Mouse (Mus musculus) ovary, postnatal 14 days (tissue): ENCODE data around the gene Moxd1.

ENCODE experiments used
- DNase-seq: peaks from one replicate; pipeline ENCODE4 v3.0.0; 2022; ENCODE audit warnings: low spot score

The Moxd1 gene

DNA sequence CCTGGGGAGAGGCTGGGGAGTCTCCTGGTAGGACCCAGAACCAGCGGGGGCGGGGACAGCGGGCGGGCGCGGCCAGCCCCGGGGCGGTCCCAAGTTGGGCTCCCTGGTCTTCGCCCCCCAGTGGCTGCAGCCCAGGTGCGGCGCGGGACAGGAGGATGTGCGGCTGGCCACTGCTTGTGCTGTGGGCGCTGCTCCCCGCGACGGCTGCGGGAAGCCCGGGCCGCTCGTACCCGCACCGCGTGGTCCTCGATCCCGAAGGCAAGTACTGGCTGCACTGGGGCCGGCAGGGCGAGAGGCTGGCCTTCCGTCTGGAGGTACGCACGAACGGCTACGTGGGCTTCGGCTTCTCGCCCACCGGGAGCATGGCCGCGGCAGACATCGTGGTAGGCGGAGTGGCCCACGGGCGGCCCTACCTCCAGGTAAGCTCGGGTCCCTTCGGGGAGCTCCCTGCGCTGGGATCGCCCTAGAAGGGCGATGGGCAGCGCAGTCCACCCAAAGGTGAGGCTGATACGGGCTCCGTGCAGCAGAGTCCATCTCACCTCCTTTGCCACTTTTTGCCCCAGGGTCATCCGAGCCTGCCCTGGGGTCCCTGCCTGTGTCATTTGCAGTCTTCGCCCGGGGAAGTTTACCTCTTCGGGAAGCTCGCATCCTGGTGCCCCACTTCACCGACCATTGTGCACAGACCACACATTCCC is at the start of gene Moxd1:
Gene Moxd1, plus strand, starts transcription at position 69 of the 695 bp plus-strand sequence.
- DNase-seq, result peak; percentile 27

DNA sequence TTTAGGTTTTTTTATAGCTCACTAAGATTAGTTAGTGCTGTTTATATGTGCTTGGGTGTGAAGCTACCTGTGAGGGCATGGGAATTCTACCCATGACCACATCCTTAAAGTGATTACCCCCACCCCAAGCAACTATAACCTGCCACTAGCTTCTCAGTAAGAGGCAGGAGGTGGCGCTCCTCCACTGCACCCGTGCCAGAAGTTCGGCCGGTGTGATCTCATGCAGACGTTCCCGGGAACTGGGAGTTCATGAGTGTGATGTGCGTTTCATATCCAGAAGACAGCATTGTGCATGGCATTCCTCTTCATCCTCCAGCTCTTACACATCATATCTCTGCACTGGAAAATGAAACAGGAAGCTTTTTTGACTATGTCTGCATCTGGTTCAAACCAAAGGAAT is 32.9 kb upstream of the Moxd1 start:
- DNase-seq, result no peak

DNA sequence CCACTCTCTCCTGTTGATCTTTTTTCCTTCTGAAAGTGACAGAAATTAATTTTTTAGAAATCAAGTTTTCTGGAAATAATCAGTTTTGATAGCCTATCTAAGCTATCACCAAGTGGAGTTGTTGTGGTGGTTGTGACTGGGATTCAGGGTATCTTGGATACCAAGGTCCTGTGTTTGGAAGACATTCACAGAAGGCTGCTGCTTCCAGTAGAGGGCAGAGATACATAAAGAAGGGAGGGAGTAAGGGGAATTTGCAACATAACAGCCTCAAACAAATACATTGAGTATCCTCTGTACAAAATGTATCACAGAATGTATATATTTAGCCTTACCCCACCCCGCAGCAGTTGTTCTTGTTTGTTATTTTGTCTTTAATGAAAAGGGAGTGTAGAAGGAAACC is 31.3 kb upstream of the Moxd1 start:
- no peak for DNase-seq

DNA sequence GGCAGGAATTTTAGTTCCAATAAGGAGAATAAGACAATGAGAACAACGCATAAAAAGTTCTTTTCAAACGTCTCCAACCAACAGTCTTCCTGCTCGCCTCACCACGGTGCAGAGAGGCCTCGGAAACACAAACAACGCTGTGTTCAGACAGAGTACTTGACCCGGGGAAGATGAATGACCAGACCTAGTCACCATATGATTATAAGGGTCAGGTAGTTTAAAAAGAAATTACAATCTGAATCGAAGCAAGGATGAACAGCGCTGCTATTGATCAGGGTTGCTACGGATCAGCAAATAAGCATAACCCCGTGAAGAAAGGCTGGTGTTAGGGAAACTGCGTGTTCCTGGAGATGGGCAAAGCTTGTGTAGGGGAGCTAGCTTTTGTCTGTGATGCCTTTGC is 24.0 kb upstream of the Moxd1 start:
- DNase-seq, result no peak

DNA sequence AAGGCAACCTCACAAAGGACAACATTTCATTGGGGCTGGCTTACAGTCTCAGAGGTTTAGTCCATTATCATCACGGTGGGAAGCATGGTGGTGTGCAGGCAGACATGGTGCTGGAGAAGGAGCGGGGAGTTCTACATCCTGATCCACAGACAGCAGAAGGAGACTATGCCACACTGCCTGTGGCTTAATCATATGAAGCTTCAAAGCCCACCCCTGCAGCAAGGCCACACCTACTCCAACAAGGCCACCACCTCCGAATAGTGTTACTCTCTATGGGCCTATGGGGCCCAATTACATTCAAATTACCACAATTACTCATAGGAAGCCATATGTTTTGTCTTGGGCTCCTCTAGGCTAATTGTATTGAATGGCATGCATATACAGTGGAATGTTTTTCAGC is 23.2 kb upstream of the Moxd1 start:
- DNase-seq, result no peak

DNA sequence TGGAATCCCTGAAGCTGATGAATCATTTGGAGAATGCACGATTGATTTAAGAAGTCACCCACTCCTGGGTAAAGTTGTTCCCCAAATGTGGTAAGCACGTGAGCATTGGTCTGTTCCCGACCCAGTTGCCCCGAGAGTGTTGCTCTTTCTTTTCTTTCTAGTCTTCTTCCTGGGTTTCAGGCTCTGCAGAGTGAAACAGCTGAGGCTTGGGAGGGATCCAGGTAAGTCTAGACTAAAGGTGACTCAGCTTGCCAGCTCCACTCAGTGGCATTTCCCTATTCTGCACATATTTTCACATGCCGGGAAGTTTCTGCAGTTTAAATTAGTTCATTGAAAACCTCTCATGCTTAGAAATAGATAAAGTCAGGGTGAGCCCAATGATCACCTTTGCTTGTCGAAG is 13.2 kb upstream of the Moxd1 start:
- no peak for DNase-seq

DNA sequence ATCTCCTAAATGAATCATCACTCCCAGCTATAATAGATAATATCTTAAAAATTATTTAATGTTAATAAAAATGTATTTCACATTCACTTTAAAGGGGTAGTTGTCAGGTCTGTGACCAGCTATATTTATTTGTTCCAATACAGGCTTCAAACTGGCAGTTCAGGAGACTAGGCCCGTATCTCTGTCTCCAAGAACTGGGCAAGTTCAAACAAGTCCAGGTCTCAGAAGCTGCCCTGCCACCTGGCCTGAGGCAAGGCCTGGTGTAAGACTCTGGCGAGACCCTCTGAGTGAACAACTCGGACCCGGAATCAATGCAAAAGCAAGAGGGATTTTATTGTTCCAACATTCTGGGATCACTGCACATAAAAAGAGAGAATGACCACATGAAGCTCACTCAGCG is 10.0 kb upstream of the Moxd1 start:
- no peak for DNase-seq

DNA sequence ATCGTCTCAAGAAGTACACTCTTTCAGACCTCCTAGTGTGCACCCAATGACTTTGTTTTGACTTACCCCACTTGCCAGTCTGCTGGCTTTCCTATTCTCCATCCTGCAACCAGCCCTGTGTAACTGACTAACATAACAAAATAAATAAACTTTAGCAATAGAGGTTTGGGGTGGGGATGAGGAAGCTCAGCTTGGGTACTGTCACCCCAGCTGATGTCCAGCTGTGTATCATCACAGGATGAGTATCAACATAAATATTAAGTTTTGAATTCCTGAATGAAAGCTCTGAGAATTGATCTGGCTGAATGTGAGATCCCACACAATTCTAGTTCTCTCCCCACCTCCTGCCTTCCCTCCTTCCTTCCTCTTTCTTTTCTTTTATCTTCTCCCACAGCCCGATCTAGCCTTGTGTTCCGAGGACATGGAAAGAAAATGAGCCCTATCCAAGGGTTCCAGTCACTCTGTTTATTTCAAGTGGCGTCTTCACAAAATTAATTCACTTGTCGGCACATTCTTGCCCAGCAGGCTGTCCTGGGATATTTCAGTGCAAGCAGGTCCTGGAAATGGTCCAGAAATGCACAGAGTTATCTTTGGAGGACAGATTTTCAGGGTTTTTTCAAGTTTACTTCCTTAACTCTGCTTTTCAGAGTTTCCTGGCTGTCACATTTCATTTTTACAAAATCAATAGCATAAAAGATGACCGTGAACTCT is 5.6 kb upstream of the Moxd1 start:
- no peak for DNase-seq

DNA sequence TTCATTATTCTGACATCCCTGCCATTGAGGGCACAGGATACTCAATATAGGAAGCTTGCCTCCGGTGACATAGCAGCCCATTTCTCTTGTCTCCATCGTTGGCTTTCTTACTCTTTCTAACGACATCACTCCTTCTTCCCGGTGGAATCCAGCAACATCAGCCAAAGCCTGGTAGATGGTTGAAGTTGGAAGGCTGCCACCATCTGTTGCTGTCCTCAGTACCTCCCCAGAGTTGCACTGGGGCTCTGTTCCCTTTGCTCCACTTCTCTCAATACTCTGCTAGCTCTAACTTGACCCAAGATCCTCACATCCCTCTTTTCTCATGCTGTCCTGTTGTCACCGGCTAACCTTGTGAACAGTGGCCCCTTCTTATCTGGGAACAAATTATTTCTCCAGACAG is 2.4 kb upstream of the Moxd1 start:
- no peak for DNase-seq

DNA sequence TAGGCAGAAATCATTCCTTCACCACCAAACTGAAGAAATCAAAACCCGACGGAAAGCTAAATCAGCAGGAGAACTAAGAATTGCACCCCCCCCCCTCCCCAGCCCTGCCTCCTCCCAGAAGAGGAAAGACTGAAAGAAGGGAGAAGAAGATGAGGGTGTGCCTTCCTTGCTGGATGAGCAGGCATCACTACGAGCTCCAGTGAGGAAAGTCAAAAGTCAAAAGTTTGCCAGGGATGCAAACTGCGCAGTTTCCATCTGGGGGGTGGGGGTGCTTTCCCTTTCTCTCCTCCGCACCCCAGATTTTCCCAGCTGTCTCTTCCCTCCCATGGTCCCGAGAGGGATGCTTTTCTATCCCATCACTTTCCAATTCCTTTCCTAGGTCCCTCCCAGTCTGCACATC is 406 bp upstream of the Moxd1 start:
- DNase-seq, result no peak

DNA sequence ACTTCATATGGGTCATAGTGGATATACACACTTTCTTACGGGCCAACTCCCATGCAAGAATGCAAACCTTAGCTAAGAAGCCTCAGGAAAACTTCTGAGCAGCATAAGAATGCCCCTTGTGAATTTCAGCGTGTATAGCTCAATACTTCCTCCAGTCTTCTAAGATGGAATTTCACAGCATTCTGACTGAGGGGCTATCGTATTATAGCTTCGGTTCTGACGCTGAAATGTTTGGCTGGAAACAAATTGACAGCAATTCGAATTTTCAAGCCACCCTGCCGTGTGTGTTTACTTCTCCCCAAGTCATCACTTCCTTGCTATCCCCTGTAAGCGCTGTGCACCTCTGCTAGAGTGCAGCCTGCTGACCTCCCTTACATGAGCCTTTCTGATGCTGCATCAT is 1.3 kb downstream of the Moxd1 start:
- no peak for DNase-seq

DNA sequence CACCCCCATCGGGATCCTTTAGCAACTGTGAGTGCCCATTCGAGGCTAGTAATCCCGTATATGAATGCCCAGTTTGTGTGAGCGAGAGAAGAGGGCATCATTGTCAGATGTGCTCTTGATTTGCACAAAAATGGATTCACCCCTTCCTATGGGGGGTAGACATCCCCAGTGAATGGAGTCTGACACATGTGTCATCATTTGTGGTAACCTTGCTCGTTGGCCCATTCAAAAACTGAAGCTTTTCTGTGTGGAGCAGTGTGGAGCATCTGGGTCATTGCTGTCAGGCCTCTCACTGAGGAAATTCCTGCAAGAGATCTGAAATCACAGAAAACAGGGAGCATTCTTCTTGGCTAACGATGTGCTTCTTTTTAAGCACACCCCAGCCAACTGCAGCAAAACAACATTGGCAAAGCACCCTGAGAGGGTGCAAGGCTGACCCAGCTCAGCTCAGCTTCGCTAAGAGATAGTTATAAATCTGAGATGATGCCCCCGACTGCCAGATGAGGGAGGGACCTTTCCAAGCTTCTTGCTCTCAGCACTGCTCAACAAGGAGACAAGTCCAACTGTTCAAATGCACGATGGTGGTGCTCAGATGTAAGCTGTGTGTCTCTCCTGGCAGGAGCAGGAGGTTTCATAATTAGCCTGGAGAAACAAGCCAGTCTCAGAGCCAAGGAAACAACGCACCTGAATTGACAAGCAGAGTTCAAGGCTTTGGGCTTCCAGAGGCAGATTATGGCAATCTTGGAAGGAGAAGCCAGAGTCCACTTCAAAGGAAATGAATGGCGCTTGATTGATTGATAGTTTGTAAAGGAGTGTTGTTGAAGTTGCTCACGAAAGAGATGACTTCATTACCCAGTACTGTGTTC is 5.2 kb downstream of the Moxd1 start:
- no peak for DNase-seq

DNA sequence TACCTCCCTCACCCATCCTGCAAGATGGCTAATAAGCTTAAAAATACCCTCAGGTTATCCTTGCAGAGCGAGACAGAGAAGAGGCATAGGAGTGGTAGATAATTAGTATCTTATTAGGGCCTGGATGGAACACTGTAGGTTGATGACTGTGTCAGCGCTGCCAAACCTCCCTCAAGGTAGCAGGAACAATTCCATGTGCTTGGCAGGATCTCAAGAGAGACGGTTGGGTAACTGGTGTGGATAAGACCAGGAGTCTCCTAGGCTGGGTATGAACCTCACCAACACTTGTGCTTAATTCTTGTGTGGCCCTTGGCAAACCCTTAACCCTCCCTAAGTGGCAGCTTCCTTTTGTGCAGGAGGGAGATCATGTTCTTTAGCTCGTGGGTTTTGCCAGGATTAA is 9.0 kb downstream of the Moxd1 start:
- no peak for DNase-seq

DNA sequence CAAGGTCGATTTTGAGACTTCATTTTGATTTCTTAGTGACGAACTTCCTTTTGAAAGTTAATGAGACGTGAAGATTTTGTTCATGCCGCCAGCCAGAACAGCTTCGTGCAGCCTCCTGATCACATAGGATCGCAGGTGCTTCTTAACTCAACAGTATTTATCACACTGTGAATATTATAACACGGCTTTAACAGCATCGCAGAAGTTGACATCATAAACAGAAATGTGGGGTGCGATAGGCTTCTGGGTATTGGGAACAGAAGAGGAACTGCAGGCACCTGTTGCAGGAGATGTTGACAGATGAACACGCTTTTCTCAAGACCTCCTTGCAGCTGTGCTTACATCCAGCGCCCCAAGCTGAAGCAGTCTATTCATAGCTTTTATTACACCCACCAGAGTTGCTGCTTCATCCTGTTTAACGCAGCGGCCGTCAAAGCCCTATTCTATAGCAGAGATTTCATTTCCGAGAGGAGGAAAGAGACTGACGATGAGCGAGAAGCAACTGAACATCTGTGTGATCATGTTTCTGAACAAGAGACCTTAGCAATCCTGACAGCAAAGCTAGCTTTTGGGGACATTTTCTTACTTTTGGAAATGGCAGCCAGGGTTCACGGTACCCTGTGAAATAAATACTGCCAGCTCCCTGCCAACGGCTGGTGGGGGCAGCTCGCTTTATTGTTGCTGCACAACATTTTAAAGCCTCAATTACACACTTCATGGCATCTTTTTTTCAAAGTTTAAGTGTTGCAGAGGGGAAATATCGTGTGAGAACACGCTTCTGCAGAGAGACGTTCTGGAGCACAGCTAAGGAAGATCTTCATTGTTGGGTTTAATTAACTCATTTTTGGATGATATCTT is 12.3 kb downstream of the Moxd1 start:
- no peak for DNase-seq

DNA sequence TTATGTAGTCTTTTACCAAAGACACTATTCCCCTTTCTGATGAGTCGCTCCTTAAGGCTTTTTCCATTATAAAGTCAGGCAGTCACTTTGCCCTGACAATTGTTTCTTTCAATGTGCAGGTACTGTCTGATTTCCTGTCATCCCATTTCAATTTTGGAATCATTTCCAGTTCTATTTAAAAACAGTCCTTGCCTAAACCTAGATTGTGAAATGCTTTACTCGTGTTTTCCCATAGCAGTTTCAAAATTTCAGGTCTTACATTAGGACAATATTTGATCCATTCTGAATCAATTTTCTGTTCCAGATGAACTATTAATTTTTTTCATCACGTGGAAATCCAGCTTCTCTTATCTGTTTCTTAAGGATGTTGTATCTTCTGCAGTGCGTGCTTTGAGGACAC is 23.5 kb downstream of the Moxd1 start:
- DNase-seq, result no peak

DNA sequence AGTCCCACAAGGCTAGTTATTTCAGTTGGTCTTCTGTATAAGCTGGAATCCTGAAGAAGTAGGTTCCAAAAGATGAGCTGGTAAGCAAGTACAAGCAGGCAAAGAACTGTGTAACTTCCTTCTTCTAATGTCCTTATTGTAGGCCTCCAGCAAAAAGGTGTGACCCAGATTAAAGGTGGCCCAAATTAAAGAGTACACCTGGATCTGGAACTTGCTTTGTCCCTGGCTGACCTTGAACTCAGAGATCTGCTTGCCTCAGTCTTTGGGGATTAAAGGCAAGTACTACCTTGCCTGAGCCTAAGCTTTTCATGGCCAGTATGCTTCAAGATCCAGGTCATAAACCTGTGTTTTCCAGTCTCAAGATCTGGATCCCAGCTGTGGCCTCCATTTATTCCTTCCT is 24.8 kb downstream of the Moxd1 start:
- no peak for DNase-seq

DNA sequence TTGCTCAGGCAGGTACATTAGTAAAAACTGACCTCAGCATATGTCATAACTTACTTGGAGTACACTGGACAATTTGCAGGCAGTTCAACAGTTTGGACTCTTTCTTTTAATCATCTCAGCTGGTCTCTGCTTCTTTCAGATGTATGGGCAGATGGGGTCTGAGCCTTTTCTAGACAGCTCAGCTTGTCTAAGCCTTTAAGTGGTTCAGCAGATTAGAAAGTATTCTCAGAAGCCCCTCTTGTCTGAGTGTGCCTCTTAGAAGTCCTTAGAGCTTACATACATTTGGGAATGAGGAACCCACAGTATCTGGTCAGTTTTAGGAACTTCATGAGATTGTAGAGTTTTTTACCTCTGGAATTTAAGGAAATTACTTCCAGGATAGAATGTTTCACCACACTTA is 28.3 kb downstream of the Moxd1 start:
- DNase-seq, result no peak

DNA sequence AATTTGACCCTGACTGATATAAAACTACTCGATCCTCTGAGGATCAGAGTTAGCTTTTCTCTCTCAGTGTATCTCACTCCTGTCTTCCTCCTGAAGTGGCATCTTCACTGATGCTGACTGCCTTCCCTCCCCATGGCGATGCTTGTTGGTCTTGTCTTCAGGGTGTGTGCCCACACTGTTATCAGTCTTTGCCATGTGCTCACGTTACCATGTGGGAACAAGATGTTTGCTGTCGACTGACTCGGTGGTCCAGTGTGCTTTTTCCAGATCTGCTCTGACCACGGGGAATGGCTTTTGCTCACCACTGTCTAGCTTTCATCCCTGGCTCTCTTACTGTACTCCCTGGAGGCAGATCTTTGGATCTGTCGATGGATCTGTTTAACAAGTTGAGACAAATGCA is 34.8 kb downstream of the Moxd1 start:
- DNase-seq, result no peak

DNA sequence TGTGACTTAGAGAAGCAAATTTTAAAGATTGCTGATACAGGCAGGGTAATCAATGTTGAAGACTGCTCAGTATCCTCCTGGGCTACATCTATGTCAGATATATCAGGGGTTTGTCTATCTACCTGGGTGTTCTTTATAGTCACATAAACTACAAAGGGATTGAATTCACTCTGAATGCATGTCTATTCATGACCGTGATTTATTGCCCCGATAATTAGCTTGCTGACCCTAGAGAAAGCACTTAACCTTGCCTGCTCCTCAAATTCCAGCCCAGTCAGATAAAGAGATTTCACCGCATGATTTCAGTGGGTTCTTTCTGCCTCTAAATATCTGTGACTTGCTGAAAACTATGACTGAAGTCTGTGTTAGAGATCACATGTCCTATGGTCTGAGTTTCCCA is 35.6 kb downstream of the Moxd1 start:
- DNase-seq, result no peak

DNA sequence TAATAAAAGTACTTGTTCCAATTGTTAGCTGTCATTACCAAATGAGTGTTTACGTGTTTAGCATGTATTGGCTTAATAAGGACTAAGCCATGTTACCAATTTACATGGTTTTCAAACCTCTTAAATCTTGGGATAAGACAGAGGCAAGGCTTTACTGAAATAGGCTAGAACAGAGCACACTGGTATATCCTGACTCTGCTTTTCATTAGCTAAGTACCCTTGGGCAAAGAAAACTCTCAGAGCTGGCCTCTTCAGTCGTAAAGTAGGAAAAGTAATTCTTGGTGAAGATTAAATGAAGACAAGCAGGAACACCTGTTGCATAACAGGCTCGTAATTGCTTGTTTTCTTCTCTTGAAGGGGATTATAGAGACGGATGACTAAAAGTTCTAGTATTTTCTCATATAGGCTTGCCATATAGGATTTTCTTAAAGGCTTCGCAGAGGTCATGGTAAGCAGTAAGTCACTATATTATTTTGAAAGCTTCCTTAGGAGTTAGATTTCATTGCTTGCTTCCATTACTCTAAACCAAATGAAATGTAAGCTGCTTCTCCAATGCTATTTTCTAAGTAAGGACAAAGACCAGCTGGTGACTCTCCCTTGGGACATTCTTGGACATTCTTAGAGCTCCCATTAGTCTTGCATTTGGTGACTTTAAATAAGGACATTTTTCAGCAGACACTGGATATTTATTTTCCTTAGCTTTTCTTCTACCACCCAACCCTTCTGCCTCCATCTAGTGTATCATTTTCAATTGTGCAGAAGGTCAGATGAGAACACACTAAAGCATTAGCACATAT is 36.7 kb downstream of the Moxd1 start:
- no peak for DNase-seq

DNA sequence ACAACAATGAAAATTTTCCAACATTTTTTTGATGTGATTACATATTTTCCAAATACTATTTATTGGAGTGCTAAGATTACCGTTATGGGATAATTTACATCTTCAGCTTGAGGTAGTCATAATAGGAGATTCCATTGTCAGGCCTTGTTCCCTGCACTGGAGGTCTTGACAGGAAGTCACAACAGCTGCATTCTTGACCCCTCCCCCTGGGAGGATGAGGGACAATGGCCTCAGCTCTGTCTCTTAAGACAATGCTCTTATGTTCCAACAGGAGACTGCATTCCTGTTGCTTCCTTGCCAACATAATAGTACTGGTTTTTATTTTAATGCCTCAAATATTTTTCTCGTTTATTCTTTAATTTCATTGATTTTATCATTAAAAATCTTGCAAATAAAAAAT is 44.2 kb downstream of the Moxd1 start:
- DNase-seq, result no peak
